Mouse (Mus musculus): ENCODE measurements around the gene Asb16. TPM values are rescaled to one million over a fixed set of nuclear protein-coding genes. Genes with fewer than 3 reads are reported as not detected.

Asb16 gene
- polyA plus RNA-seq, 1 experiment from 2014 or later, result 0.04 TPM

GRCm38 (mm10) chr11:102317901-102318575, 49.5 kb downstream of the Asb16 start:
- peak overlapping the region; percentile 100 for H3K4me2 ChIP-seq (ENCODE audit: low read depth, low read length)
- no peaks in the 10 kb centered on the region for H3K9me3 ChIP-seq (replicated peaks; ENCODE audit: control insufficient read depth, low read length)
- H3K27ac ChIP-seq (ENCODE audit: low read length), result peak overlapping the region; percentile 98
- peak overlapping the region; percentile 100 for H3K9ac ChIP-seq (ENCODE audit: low read depth, low read length)
- H3K27me3 ChIP-seq (ENCODE audit: control insufficient read depth, insufficient read depth, low read depth, low read length), result peaks cover 8% of the 10 kb centered on the region
- ATAC-seq (ENCODE audit: low read depth), result peak; percentile 42
- peak overlapping the region; percentile 99 for H3K4me3 ChIP-seq (ENCODE audit: low read depth, low read length)
- H3K4me1 ChIP-seq (ENCODE audit: control insufficient read depth, low read depth, low read length), result peaks cover 30% of the 10 kb centered on the region
- under 1% methylated on average over 41 of the region's 77 CpGs for WGBS (ENCODE audit: insufficient replicate concordance)
- peaks cover 22% of the 10 kb centered on the region for H3K36me3 ChIP-seq (ENCODE audit: control insufficient read depth, insufficient read depth)

DNA sequence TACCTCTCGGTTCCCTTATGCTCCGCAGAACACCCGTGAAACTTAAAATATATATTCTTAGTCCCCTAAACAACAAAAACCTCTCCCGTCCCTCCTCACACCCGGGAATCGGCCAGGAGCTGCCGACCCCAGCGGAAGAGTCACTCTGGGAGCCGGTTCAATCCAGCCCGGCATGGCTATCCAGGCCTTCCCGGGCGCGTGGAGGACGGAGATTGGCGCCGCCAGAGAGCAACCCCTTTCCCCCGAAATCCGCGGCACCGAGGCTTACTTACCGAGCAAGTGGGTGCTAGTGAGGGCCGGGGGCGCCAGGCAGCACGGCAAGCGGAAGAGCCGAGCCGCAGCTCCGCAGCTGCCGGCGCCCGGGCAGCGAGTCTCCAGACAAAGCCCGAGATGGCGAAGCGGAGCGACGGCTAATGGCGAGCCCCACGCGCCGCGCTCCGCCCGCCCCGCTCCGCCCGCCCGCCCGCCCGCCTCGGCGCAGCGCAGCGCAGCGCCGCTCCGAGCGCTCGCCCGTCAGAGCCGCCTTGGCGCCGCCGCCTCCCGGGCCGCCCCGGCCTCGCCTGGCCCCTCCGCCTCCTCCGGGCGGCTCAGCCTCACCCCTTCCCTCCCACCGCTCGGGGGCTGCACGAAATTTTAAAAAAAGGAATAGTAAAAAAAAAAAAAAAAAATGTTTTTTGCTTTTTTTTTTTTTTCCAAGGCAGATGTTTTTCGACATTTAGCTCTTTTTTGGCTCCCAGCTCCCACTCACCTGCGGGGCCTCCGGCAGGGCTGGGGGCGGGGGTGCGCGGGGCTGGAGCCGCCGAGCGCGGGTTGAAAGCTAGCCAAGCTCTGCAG, 50.2 kb downstream of the Asb16 start:
- peaks cover 30% of the 10 kb centered on the region for H3K4me1 ChIP-seq (ENCODE audit: control insufficient read depth, low read depth, low read length)
- H3K9ac ChIP-seq (ENCODE audit: low read depth, low read length), result peak overlapping the region; percentile 100
- H3K36me3 ChIP-seq (ENCODE audit: control insufficient read depth, insufficient read depth), result peaks cover 14% of the 10 kb centered on the region
- no peaks in the 10 kb centered on the region for H3K9me3 ChIP-seq (replicated peaks; ENCODE audit: control insufficient read depth, low read length)
- ATAC-seq (ENCODE audit: low read depth), result peak; percentile 46
- peak overlapping the region; percentile 100 for H3K4me2 ChIP-seq (ENCODE audit: low read depth, low read length)
- peak overlapping the region; percentile 98 for H3K27ac ChIP-seq (ENCODE audit: low read length)
- peak overlapping the region; percentile 99 for H3K4me3 ChIP-seq (ENCODE audit: low read depth, low read length)
- WGBS (ENCODE audit: insufficient replicate concordance), result under 1% methylated on average over 72 of the region's 84 CpGs
- peaks cover 11% of the 10 kb centered on the region for H3K27me3 ChIP-seq (ENCODE audit: control insufficient read depth, insufficient read depth, low read depth, low read length)

DNA sequence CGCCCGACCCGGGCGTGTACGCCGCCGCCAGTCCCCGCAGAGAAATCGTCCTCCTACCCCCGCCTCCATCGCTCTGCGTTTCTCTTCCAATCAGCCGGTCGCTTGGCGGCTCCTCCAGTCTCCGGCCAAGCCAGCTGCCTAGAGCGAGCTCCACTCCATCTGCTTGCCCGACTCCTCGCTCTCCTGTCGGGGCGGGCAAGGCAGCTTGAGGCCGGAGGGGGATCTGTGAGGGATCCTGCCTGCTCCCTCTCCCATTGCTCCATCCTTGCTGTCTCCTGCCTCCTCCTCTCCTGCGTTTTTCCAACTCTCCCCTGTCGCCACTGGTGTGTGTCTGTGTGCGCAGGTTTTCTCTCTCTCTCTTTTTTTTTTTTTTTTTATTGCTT, 50.9 kb downstream of the Asb16 start, which contains the start of gene Ubtf:
TSS of gene Ubtf (minus strand) at position 333 of the 383 bp plus-strand sequence.
- peak within 1 kb of the TSS; percentile 100 for H3K9ac ChIP-seq (ENCODE audit: low read depth, low read length)
- peak within 1 kb of the TSS; percentile 98 for H3K27ac ChIP-seq (ENCODE audit: low read length)
- peak; percentile 30 for ATAC-seq (ENCODE audit: low read depth)
- under 1% methylated on average over 25 of the region's 25 CpGs for WGBS (ENCODE audit: insufficient replicate concordance)
- H3K4me2 ChIP-seq (ENCODE audit: low read depth, low read length), result peak within 1 kb of the TSS; percentile 100
- peaks cover 8% of the 10 kb centered on the region for H3K36me3 ChIP-seq (ENCODE audit: control insufficient read depth, insufficient read depth)
- peaks cover 30% of the 10 kb centered on the region for H3K4me1 ChIP-seq (ENCODE audit: control insufficient read depth, low read depth, low read length)
- H3K9me3 ChIP-seq (replicated peaks; ENCODE audit: control insufficient read depth, low read length), result no peaks in the 10 kb centered on the region
- peaks cover 13% of the 10 kb centered on the region for H3K27me3 ChIP-seq (ENCODE audit: control insufficient read depth, insufficient read depth, low read depth, low read length)
- peak within 1 kb of the TSS; percentile 99 for H3K4me3 ChIP-seq (ENCODE audit: low read depth, low read length)

DNA sequence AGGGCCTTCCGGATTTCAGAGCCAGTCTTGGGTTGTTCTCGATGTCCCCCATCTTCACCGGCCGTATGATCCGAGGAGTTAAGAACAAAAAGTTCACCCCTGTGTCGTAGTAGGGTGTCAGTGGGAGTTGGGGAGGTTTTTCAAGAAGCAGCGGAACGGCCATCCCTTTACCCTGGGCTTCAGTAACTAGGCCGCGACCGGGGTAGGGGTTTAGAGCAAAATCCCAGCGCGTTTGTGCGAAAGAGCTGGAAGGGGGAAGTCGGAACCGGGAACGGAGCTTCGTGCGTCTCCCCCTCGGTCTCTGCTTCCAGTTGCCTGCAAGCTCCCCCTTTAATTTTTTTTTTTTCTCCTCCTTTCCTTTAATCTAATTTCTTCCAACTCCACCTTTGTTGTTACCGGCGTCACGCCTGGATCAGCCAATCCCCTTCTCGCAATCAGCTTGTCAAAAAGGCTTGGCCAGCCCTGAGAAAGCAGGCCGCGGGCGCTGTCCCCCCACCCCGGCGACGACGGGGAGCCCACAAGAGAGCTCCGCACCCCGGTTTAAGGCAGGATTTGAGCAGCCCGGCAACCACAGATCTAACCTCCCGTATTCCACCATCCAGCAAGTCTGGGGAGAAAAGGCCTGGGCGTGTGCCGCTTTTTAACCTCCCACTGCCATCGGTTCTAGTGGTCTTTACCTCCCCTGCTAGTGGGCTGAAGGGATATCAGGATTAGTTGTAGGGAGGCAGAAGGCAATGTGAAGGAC, 51.6 kb downstream of the Asb16 start:
- H3K27ac ChIP-seq (ENCODE audit: low read length), result peak overlapping the region; percentile 98
- WGBS (ENCODE audit: insufficient replicate concordance), result 1% methylated on average over 38 of the region's 38 CpGs
- ATAC-seq (ENCODE audit: low read depth), result peak; percentile 8; the same call in 1 of the 2 replicates
- H3K4me2 ChIP-seq (ENCODE audit: low read depth, low read length), result peak overlapping the region; percentile 100
- H3K4me3 ChIP-seq (ENCODE audit: low read depth, low read length), result peak overlapping the region; percentile 99
- no peaks in the 10 kb centered on the region for H3K9me3 ChIP-seq (replicated peaks; ENCODE audit: control insufficient read depth, low read length)
- H3K36me3 ChIP-seq (ENCODE audit: control insufficient read depth, insufficient read depth), result peaks cover 2% of the 10 kb centered on the region
- peaks cover 26% of the 10 kb centered on the region for H3K4me1 ChIP-seq (ENCODE audit: control insufficient read depth, low read depth, low read length)
- H3K27me3 ChIP-seq (ENCODE audit: control insufficient read depth, insufficient read depth, low read depth, low read length), result peaks cover 15% of the 10 kb centered on the region
- peak overlapping the region; percentile 100 for H3K9ac ChIP-seq (ENCODE audit: low read depth, low read length)

GRCm38 (mm10) chr11:102320686-102321005, 52.1 kb downstream of the Asb16 start:
- no peaks in the 10 kb centered on the region; the same call in 1 of the 2 replicates for H3K36me3 ChIP-seq (ENCODE audit: control insufficient read depth, insufficient read depth)
- 33% methylated on average over 10 of the region's 10 CpGs for WGBS (ENCODE audit: insufficient replicate concordance)

DNA sequence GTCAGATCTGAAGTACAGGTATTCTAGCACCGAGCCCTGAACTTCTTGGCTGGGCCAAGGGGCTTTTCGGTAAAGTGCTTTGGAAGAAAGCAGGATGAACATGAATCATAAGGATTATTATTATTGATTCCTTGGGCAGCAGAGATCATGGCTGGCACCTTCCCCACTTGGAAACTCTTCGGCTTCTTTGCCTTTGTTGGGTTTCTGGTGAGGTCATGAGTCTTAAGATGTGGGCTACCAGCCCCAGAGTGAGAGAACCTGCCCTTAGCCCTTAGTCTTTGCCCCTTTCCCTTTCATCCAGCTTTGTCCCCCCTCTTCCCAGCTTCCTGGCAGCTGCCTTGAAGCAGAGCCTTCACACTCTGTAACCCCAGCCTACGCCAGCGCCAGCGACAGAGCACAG, 53.4 kb downstream of the Asb16 start:
- Histone ChIP-seq H3K4me3 (ENCODE audit: low read depth, low read length) (no peak overlapping the region), H3K4me1 (ENCODE audit: control insufficient read depth, low read depth, low read length) (peaks cover 13% of the 10 kb centered on the region), H3K27ac (ENCODE audit: low read length) (no peak overlapping the region), H3K27me3 (ENCODE audit: control insufficient read depth, insufficient read depth, low read depth, low read length) (peaks cover 15% of the 10 kb centered on the region), H3K4me2 (ENCODE audit: low read depth, low read length) (no peak overlapping the region), H3K9ac (ENCODE audit: low read depth, low read length) (no peak overlapping the region), H3K9me3 (replicated peaks; ENCODE audit: control insufficient read depth, low read length) (no peaks in the 10 kb centered on the region), H3K36me3 (ENCODE audit: control insufficient read depth, insufficient read depth) (no peaks in the 10 kb centered on the region)
- 79% methylated on average over 6 of the region's 6 CpGs for WGBS (ENCODE audit: insufficient replicate concordance)
- no peak for ATAC-seq (ENCODE audit: low read depth)

More at GRCm38 (mm10) chr11:102320686-102321005, 52.1 kb downstream of the Asb16 start:
- Histone ChIP-seq H3K9me3 (replicated peaks; ENCODE audit: control insufficient read depth, low read length) (no peaks in the 10 kb centered on the region), H3K27me3 (ENCODE audit: control insufficient read depth, insufficient read depth, low read depth, low read length) (peaks cover 15% of the 10 kb centered on the region), H3K9ac (ENCODE audit: low read depth, low read length) (peak overlapping the region; percentile 100), H3K4me3 (ENCODE audit: low read depth, low read length) (peak overlapping the region; percentile 99), H3K27ac (ENCODE audit: low read length) (peak overlapping the region; percentile 98), H3K4me2 (ENCODE audit: low read depth, low read length) (peak overlapping the region; percentile 100), H3K4me1 (ENCODE audit: control insufficient read depth, low read depth, low read length) (peaks cover 21% of the 10 kb centered on the region)
- no peak for ATAC-seq (ENCODE audit: low read depth)

- H3K9ac ChIP-seq (ENCODE audit: low read depth, low read length), result no peak overlapping the region
- no peaks in the 10 kb centered on the region for H3K36me3 ChIP-seq (ENCODE audit: control insufficient read depth, insufficient read depth)
- 59% methylated on average over 1 of the region's 1 CpGs for WGBS (ENCODE audit: insufficient replicate concordance)
- no peak overlapping the region for H3K27ac ChIP-seq (ENCODE audit: low read length)
- H3K4me1 ChIP-seq (ENCODE audit: control insufficient read depth, low read depth, low read length), result peaks cover 13% of the 10 kb centered on the region
- no peak overlapping the region for H3K4me2 ChIP-seq (ENCODE audit: low read depth, low read length)
- H3K27me3 ChIP-seq (ENCODE audit: control insufficient read depth, insufficient read depth, low read depth, low read length), result peaks cover 15% of the 10 kb centered on the region
- ATAC-seq (ENCODE audit: low read depth), result no peak
- H3K9me3 ChIP-seq (replicated peaks; ENCODE audit: control insufficient read depth, low read length), result no peaks in the 10 kb centered on the region
- H3K4me3 ChIP-seq (ENCODE audit: low read depth, low read length), result no peak overlapping the region
These were observed 55.0 kb downstream of the Asb16 start for GRCm38 (mm10) chr11:102323516-102323915.

GRCm38 (mm10) chr11:102327250-102327649, 58.7 kb downstream of the Asb16 start:
- Histone ChIP-seq H3K4me3 (ENCODE audit: low read depth, low read length) (no peak overlapping the region), H3K9ac (ENCODE audit: low read depth, low read length) (no peak overlapping the region), H3K36me3 (ENCODE audit: control insufficient read depth, insufficient read depth) (no peaks in the 10 kb centered on the region), H3K27ac (ENCODE audit: low read length) (no peak overlapping the region), H3K27me3 (ENCODE audit: control insufficient read depth, insufficient read depth, low read depth, low read length) (peaks cover 11% of the 10 kb centered on the region), H3K4me2 (ENCODE audit: low read depth, low read length) (no peak overlapping the region), H3K4me1 (ENCODE audit: control insufficient read depth, low read depth, low read length) (no peaks in the 10 kb centered on the region), H3K9me3 (replicated peaks; ENCODE audit: control insufficient read depth, low read length) (no peaks in the 10 kb centered on the region)
- no peak for ATAC-seq (ENCODE audit: low read depth)
- WGBS (ENCODE audit: insufficient replicate concordance), result 54% methylated on average over 5 of the region's 5 CpGs

Data from liver, embryonic 16.5 days (tissue).